Mouse (Mus musculus) small intestine, adult 2 months (tissue): ENCODE measurements around the gene Cga.

Source experiments
- CTCF ChIP-seq: fragments of 200-500 bp; IDR thresholded peaks from 2 replicates; pipeline ENCODE4 v1.5.1; 2012; ENCODE audit warnings: low read depth, mild to moderate bottlenecking, control low read depth, inconsistent platforms, low read length, moderate library complexity, mixed read lengths; ENCODE audit not compliant: insufficient replicate concordance, insufficient read length; ENCODE audit errors: extremely low read depth
- POLR2A ChIP-seq: fragments of 200-500 bp; IDR thresholded peaks from 2 replicates; pipeline ENCODE4 v1.6.1; 2012; ENCODE audit warnings: low read depth, mild to moderate bottlenecking, control low read depth, inconsistent platforms, low read length, moderate library complexity

- no peak for TF ChIP-seq POLR2A
- TF ChIP-seq CTCF, result no peak
These were observed 6.6 kb downstream of the Cga start for GRCm38 (mm10) chr4:34900155-34900554.
